Mouse (Mus musculus) limb, embryonic 11.5 days (tissue): ENCODE results near the gene Klhl3. TPM values are rescaled to one million over a fixed set of nuclear protein-coding genes. Genes with fewer than 3 reads are reported as not detected.

ENCODE experiments used
- ATAC-seq: fragments of 200-750 bp; cut with Nextera tagmentation; 2 replicates; pipeline ENCODE4 v1.8.0; 2017; ENCODE audit warnings: low read depth; ENCODE audit not compliant: insufficient number of reproducible peaks, low FRiP score, low TSS enrichment
- DNase-seq: peaks from one replicate; pipeline ENCODE4 v3.0.0-alpha.2; 2015; ENCODE audit warnings: low spot score
- H3K27ac ChIP-seq: fragments of 300-500 bp; sonication (generic); replicated peaks from 2 replicates; pipeline ENCODE4 v1.5.1; 2014; ENCODE audit warnings: low read depth, mild to moderate bottlenecking, low read length
- H3K27me3 ChIP-seq: fragments of 300-500 bp; sonication (generic); 2 replicates; pipeline ENCODE4 v1.6.1; 2014; ENCODE audit warnings: mild to moderate bottlenecking, low read length, mixed read lengths; ENCODE audit not compliant: control insufficient read depth, insufficient read depth
- H3K36me3 ChIP-seq: fragments of 300-500 bp; sonication (generic); 2 replicates; pipeline ENCODE4 v1.6.1; 2014; ENCODE audit warnings: mild to moderate bottlenecking, low read length, moderate library complexity, mixed read lengths; ENCODE audit not compliant: control insufficient read depth, insufficient read depth
- H3K4me1 ChIP-seq: fragments of 300-500 bp; sonication (generic); 2 replicates; pipeline ENCODE4 v1.6.1; 2014; ENCODE audit warnings: low read length, mixed read lengths; ENCODE audit not compliant: control insufficient read depth, insufficient read depth
- H3K4me2 ChIP-seq: fragments of 300-500 bp; sonication (generic); 2 replicates; pipeline ENCODE4 v1.6.1; 2014; ENCODE audit warnings: low read depth, mild to moderate bottlenecking, moderate library complexity; ENCODE audit not compliant: severe bottlenecking
- H3K4me3 ChIP-seq: fragments of 300-500 bp; sonication (generic); 2 replicates; pipeline ENCODE4 v1.5.1; 2014; ENCODE audit warnings: low read depth, low read length
- H3K9ac ChIP-seq: fragments of 300-500 bp; sonication (generic); 2 replicates; pipeline ENCODE4 v1.6.1; 2014; ENCODE audit warnings: mild to moderate bottlenecking, low read length
- H3K9me3 ChIP-seq: fragments of 300-500 bp; sonication (generic); 2 replicates; pipeline ENCODE4 v1.6.1; 2016; ENCODE audit warnings: low read length; ENCODE audit not compliant: control insufficient read depth
- WGBS: fragments of 180-500 bp; shearing (Covaris S2); extraction: QIAGEN DNeasy Blood & Tissue Kit; methylation state at CpG from one replicate; pipeline ENCODE4 v1.1.7; 2014; 5-methylcytosine and 5-hydroxymethylcytosine counted together
- polyA plus RNA-seq: library from polyadenylated mRNA; unstranded; fragments of >200 nt; fragmentation: Nextera tagmentation; extraction: Ambion mirVana; gene quantifications from 2 replicates; pipeline ENCODE4 v1.2.1, GENCODE M21; 2014

The Klhl3 gene
- 3.5 and 3.8 TPM in 2 replicates for polyA plus RNA-seq

GRCm38 (mm10) chr13:58113061-58113900 is at the start of gene Klhl3:
Gene Klhl3, minus strand, starts transcription at chr13:58113592.
- Histone ChIP-seq H3K4me1 (peaks cover 14% of the 10 kb centered on the region), H3K36me3 (no peaks in the 10 kb centered on the region), H3K4me3 (peak within 1 kb of the TSS; percentile 42), H3K27ac (peak within 1 kb of the TSS; percentile 77), H3K4me2 (peak within 1 kb of the TSS; percentile 81), H3K27me3 (no peaks in the 10 kb centered on the region), H3K9me3 (no peaks in the 10 kb centered on the region), H3K9ac (peak within 1 kb of the TSS; percentile 62)
- WGBS, result 2% methylated on average over 35 of the region's 35 CpGs
- DNase-seq (peak; percentile 85), ATAC-seq (peak; percentile 64)

GRCm38 (mm10) chr13:58160761-58161160 is 47.4 kb upstream of the Klhl3 start:
- ATAC-seq, result no peak

GRCm38 (mm10) chr13:58158099-58158912 is 44.9 kb upstream of the Klhl3 start:
- peak; percentile 44; the same call in 1 of the 2 replicates for ATAC-seq
- peak overlapping the region; percentile 76 for H3K9ac ChIP-seq

More at GRCm38 (mm10) chr13:58160761-58161160, 47.4 kb upstream of the Klhl3 start:
- WGBS, result 92% methylated on average over 15 of the region's 15 CpGs
- H3K36me3 ChIP-seq, result peaks cover 4% of the 10 kb centered on the region
- H3K4me1 ChIP-seq, result no peaks in the 10 kb centered on the region
- H3K4me2 ChIP-seq, result no peak overlapping the region
- no peak overlapping the region for H3K9ac ChIP-seq
- H3K27ac ChIP-seq, result no peak overlapping the region
- H3K4me3 ChIP-seq, result no peak overlapping the region
- no peaks in the 10 kb centered on the region for H3K27me3 ChIP-seq
- no peaks in the 10 kb centered on the region for H3K9me3 ChIP-seq
- DNase-seq, result no peak

DNA sequence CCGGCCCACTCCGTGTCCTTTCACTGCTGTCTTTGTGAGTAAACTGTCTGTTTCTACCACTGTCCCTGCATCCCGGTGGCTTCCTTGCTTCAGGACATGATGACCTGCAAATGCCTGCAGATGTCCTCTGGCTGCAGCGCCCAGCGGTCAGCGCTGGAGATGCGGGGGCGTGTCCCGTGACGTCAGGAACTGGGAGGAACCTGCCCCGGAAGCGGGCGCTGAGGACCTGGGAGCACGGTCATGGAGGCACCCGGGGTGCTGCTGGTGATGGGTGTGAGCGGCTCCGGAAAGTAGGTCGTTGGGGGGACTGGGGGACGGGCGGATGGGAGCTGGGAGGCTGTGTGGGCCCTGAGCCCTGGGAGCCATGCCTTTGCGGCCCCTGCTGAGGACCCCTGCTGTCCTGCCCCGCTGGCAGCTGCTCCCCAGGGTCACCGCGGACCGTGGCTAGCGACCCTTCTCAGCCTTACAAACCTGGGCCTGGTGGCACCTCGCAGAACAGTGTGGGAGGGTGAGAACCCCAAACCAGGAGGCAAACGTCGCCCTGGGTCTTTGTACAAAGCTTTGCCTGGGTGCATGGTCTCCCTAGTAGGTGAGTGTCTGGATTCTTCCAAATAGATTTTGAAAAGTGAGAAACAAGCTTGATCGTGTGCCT is 44.2 kb upstream of the Klhl3 start, which contains the start of gene Idnk:
TSS of gene Idnk (plus strand) at position 203 of the 652 bp plus-strand sequence.
- H3K4me2 ChIP-seq, result peak within 1 kb of the TSS; percentile 97
- under 1% methylated on average over 30 of the region's 30 CpGs for WGBS
- no peaks in the 10 kb centered on the region for H3K9me3 ChIP-seq
- H3K27me3 ChIP-seq, result no peaks in the 10 kb centered on the region
- ATAC-seq (peak; percentile 81), DNase-seq (peak; percentile 90)
- H3K4me1 ChIP-seq, result no peaks in the 10 kb centered on the region
- H3K27ac ChIP-seq, result no peak within 1 kb of the TSS
- peak within 1 kb of the TSS; percentile 68 for H3K4me3 ChIP-seq
- peak within 1 kb of the TSS; percentile 76 for H3K9ac ChIP-seq
- peaks cover 4% of the 10 kb centered on the region for H3K36me3 ChIP-seq

More at GRCm38 (mm10) chr13:58158099-58158912, 44.9 kb upstream of the Klhl3 start:
- DNase-seq, result peak; percentile 95
- H3K27me3 ChIP-seq, result no peaks in the 10 kb centered on the region
- H3K4me1 ChIP-seq, result no peaks in the 10 kb centered on the region
- no peak overlapping the region for H3K27ac ChIP-seq
- H3K9me3 ChIP-seq, result no peaks in the 10 kb centered on the region
- peak overlapping the region; percentile 68 for H3K4me3 ChIP-seq
- peaks cover 4% of the 10 kb centered on the region for H3K36me3 ChIP-seq
- peak overlapping the region; percentile 97 for H3K4me2 ChIP-seq
- 10% methylated on average over 16 of the region's 16 CpGs for WGBS

- Histone ChIP-seq H3K4me2 (peak overlapping the region; percentile 97), H3K27ac (no peak overlapping the region), H3K9me3 (no peaks in the 10 kb centered on the region), H3K36me3 (peaks cover 4% of the 10 kb centered on the region), H3K4me1 (no peaks in the 10 kb centered on the region), H3K4me3 (peak overlapping the region; percentile 68), H3K27me3 (no peaks in the 10 kb centered on the region), H3K9ac (peak overlapping the region; percentile 76; the same call in 1 of the 2 replicates)
- no peak for ATAC-seq
- 35% methylated on average over 8 of the region's 8 CpGs for WGBS
- DNase-seq, result no peak
Observed at GRCm38 (mm10) chr13:58157036-58157435, 43.6 kb upstream of the Klhl3 start.

DNA sequence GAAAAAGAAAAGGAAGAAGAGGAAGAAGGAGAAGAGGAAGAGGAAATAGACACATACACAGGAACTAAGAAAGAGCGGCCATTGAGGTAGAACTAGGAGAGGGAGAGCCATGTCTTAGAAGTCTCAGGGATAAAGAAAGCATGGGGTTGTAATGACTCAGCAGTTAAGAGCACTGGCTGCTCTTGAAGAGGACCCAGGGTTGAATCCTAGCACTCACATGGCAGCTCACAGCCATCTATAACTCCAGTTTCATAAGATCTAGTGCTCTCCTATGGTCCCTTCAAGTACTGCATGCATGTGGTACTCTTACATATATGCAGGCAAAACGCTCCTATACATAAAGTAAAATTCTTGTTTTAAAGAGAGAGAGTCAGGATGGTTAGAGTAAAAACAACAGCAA is 42.6 kb upstream of the Klhl3 start:
- 87% methylated on average over 2 of the region's 2 CpGs for WGBS
- Histone ChIP-seq H3K36me3 (peaks cover 2% of the 10 kb centered on the region), H3K9ac (no peak overlapping the region), H3K9me3 (no peaks in the 10 kb centered on the region), H3K4me3 (no peak overlapping the region), H3K4me2 (no peak overlapping the region), H3K27me3 (no peaks in the 10 kb centered on the region), H3K4me1 (no peaks in the 10 kb centered on the region), H3K27ac (no peak overlapping the region)
- no peak for DNase-seq
- ATAC-seq, result no peak

DNA sequence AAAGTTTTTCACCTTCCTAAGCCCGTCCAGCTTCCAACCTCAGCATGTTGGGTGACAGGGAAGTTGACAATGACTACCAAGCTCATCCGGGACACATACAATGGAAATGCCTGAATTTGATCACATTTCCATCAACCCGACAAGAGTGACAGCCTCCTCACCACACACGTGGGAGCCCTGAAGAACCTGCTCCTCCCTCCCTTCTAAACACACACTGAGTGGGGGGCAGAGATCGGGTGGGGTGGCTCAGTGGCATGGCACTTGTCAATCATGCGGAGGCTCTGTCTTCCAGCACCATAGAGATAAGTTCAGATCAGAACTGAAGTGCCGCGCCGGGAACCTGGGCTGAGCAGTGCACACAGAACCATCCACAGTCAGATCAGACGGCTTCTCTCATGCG is 37.0 kb upstream of the Klhl3 start:
- no peaks in the 10 kb centered on the region for H3K27me3 ChIP-seq
- no peaks in the 10 kb centered on the region for H3K4me1 ChIP-seq
- DNase-seq (no peak), ATAC-seq (no peak)
- no peak overlapping the region for H3K4me3 ChIP-seq
- no peak overlapping the region for H3K9ac ChIP-seq
- no peaks in the 10 kb centered on the region for H3K9me3 ChIP-seq
- no peak overlapping the region for H3K4me2 ChIP-seq
- H3K27ac ChIP-seq, result no peak overlapping the region
- no peaks in the 10 kb centered on the region for H3K36me3 ChIP-seq
- WGBS, result 81% methylated on average over 11 of the region's 11 CpGs

GRCm38 (mm10) chr13:58149629-58150028 is 36.2 kb upstream of the Klhl3 start:
- no peak overlapping the region for H3K4me2 ChIP-seq
- WGBS, result 84% methylated on average over 3 of the region's 3 CpGs
- no peaks in the 10 kb centered on the region for H3K36me3 ChIP-seq
- no peak overlapping the region for H3K27ac ChIP-seq
- no peak overlapping the region for H3K9ac ChIP-seq
- no peak for DNase-seq
- no peaks in the 10 kb centered on the region for H3K4me1 ChIP-seq
- ATAC-seq, result no peak
- no peaks in the 10 kb centered on the region for H3K27me3 ChIP-seq
- H3K9me3 ChIP-seq, result no peaks in the 10 kb centered on the region
- no peak overlapping the region for H3K4me3 ChIP-seq
